Mouse (Mus musculus) activated CD4-positive, CD25-positive, alpha-beta regulatory T cell, adult 4 months (primary cell): ENCODE data around the gene Ptpn11. TPM values are rescaled to one million over a fixed set of nuclear protein-coding genes. Genes with fewer than 3 reads are reported as not detected.

Experiments
- ATAC-seq: one replicate; pipeline ENCODE4 v1.8.0; 2017
- polyA plus RNA-seq, 2 experiments: library from polyadenylated mRNA; unstranded; fragments of 100-300 nt; shearing (Covaris generic); gene quantifications; one replicate each; pipeline ENCODE4 v1.2.1; 2017

The Ptpn11 gene
- polyA plus RNA-seq, 2 experiments from 2014 or later: 6.0 to 9.6 TPM

GRCm38 (mm10) chr5:121124208-121125185 lies 66.7 kb downstream of the Ptpn11 start:
- ATAC-seq: no peak

- ATAC-seq: no peak
Measured at GRCm38 (mm10) chr5:121123399-121123798, 67.8 kb downstream of the Ptpn11 start.

- no peak for ATAC-seq
Measured at GRCm38 (mm10) chr5:121122577-121122976, 68.6 kb downstream of the Ptpn11 start.

GRCm38 (mm10) chr5:121122036-121122435 lies 69.2 kb downstream of the Ptpn11 start:
- ATAC-seq: no peak

GRCm38 (mm10) chr5:121119331-121120034 lies 71.7 kb downstream of the Ptpn11 start:
- ATAC-seq: no peak

- ATAC-seq: no peak
Measured at GRCm38 (mm10) chr5:121118345-121118744, 72.9 kb downstream of the Ptpn11 start.

GRCm38 (mm10) chr5:121116941-121117340 lies 74.3 kb downstream of the Ptpn11 start:
- ATAC-seq: no peak

- ATAC-seq: no peak
Measured at GRCm38 (mm10) chr5:121115391-121116157, 75.6 kb downstream of the Ptpn11 start.

GRCm38 (mm10) chr5:121114151-121114550 lies 77.0 kb downstream of the Ptpn11 start:
- ATAC-seq: no peak

GRCm38 (mm10) chr5:121112390-121112789 lies 78.8 kb downstream of the Ptpn11 start:
- ATAC-seq: no peak

- ATAC-seq: peak; percentile 29
Measured at GRCm38 (mm10) chr5:121111106-121111915, 79.9 kb downstream of the Ptpn11 start.

- ATAC-seq: no peak
Measured at GRCm38 (mm10) chr5:121109185-121109584, 82.0 kb downstream of the Ptpn11 start.

- peak; percentile 97 for ATAC-seq
Measured at GRCm38 (mm10) chr5:121106913-121107312, 84.3 kb downstream of the Ptpn11 start.

- no peak for ATAC-seq
Measured at GRCm38 (mm10) chr5:121100886-121101580, 90.2 kb downstream of the Ptpn11 start.

- peak; percentile 69 for ATAC-seq
Measured at GRCm38 (mm10) chr5:121100095-121100494, 91.1 kb downstream of the Ptpn11 start.

GRCm38 (mm10) chr5:121097970-121098369 lies 93.2 kb downstream of the Ptpn11 start:
- ATAC-seq: no peak

GRCm38 (mm10) chr5:121096744-121097143 lies 94.5 kb downstream of the Ptpn11 start:
- no peak for ATAC-seq

GRCm38 (mm10) chr5:121093281-121093680 lies 97.9 kb downstream of the Ptpn11 start:
- ATAC-seq: no peak

- no peak for ATAC-seq
Measured at GRCm38 (mm10) chr5:121089660-121090059, 101.5 kb downstream of the Ptpn11 start.

GRCm38 (mm10) chr5:121087733-121088132 lies 103.5 kb downstream of the Ptpn11 start:
- ATAC-seq: no peak

- no peak for ATAC-seq
Measured at GRCm38 (mm10) chr5:121082605-121083004, 108.6 kb downstream of the Ptpn11 start.
